8 mouse cellular contexts compared by ENCODE assay signal in genomic region chr1:69684280-69685040, GRCm38 (mm10). TPM values are rescaled to one million over a fixed set of nuclear protein-coding genes. Genes with fewer than 3 reads are reported as not detected.
DNase-seq lines count a peak whose midpoint lies in the region; ATAC-seq and TF ChIP-seq lines count a peak whose summit lies in the region.

No protein-coding gene starts in this region.

- intact Hi-C loops in gastrocnemius, adult 2 months (cut with DNase I): loop anchor here (5.0 kb wide), 4 partner anchors 42 to 442 kb away; no protein-coding TSS in a partner anchor

- WGBS in forebrain, embryonic 16.5 days: 23% methylated on average over 13 of the region's 13 CpGs

- H3K4me2 ChIP-seq in forebrain, embryonic 16.5 days (ENCODE audit: low read length): peak overlapping the region; percentile 86

- H3K27ac ChIP-seq in gastrocnemius, adult 2 months: peak overlapping the region; percentile 91
- no peak overlapping the region for H3K27ac ChIP-seq in forebrain, embryonic 16.5 days (ENCODE audit: low read length)

- no peak overlapping the region for H3K9ac ChIP-seq in forebrain, embryonic 16.5 days (replicated peaks; ENCODE audit: low read depth, low read length)

- no peaks in the 10 kb centered on the region for H3K36me3 ChIP-seq in forebrain, embryonic 16.5 days (ENCODE audit: control insufficient read depth, insufficient read depth)

- no peaks in the 10 kb centered on the region for H3K27me3 ChIP-seq in forebrain, embryonic 16.5 days (replicated peaks; ENCODE audit: control insufficient read depth, insufficient read depth, low read length)

- no peak for TF ChIP-seq CTCF in gastrocnemius, adult 2 months (IDR thresholded peaks at IDR 0.05)

- no peaks in the 10 kb centered on the region for H3K9me3 ChIP-seq in forebrain, embryonic 16.5 days (ENCODE audit: control insufficient read depth, low read length)

- H3K4me1 ChIP-seq in forebrain, embryonic 16.5 days (replicated peaks; ENCODE audit: control insufficient read depth, insufficient read depth, low read length): peaks cover 13% of the 10 kb centered on the region

- peak overlapping the region; percentile 94 for H3K4me3 ChIP-seq in gastrocnemius, adult 2 months
- H3K4me3 ChIP-seq in forebrain, embryonic 16.5 days (replicated peaks; ENCODE audit: low read length): peak overlapping the region; percentile 90

- ATAC-seq in forebrain, embryonic 16.5 days: no peak

- peak; percentile 24 for DNase-seq in gastrocnemius, adult 2 months
- no peak for DNase-seq in gastrocnemius, postnatal 4 days (ENCODE audit: low spot score in 2 of 2)
- peak; percentile 73 for DNase-seq in 416B (ENCODE audit: low read depth)
- peak; percentile 3 for DNase-seq in lung, postnatal 10 days
- DNase-seq in natural killer cell, adult 2 months (ENCODE audit: low spot score in 2 of 2): no peak
- DNase-seq in T-cell, adult 2 months (ENCODE audit: low spot score): no peak
- DNase-seq in right cerebral cortex, postnatal 36 days (ENCODE audit: low spot score in 2 of 2): no peak

RNA-seq across cellular contexts. Expression of gene Ikzf2, which starts 2.6 kb away (rescaled TPM):
- total RNA-seq in gastrocnemius, adult 2 months (2021): 10 to 100 TPM; 15.0 to 24.4 TPM
- total RNA-seq in gastrocnemius, postnatal 4 days (2021): 1 to 10 TPM; 5.4 to 8.1 TPM
- polyA plus RNA-seq in forebrain, embryonic 16.5 days (2015; fragmentation: Nextera tagmentation; extraction: Ambion mirVana): 4.9 and 5.0 TPM in 2 replicates

Comparison
In these comparisons a context has a peak if more than half of its experiments do, and no peak if none do; other contexts are left out.
1. DNase-seq: peak in gastrocnemius, adult 2 months (single experiment), 416B (single experiment) and lung, postnatal 10 days (single experiment); none in gastrocnemius, postnatal 4 days (0 of 2), natural killer cell, adult 2 months (0 of 2), T-cell, adult 2 months (single experiment) and right cerebral cortex, postnatal 36 days (0 of 2).